Mouse (Mus musculus) embryonic facial prominence, embryonic 11.5 days (tissue): ENCODE measurements around the gene 9030612E09Rik. TPM values are rescaled to one million over a fixed set of nuclear protein-coding genes. Genes with fewer than 3 reads are reported as not detected.
A peak's percentile ranks its signal among the peaks of the same experiment; 100 is the strongest.

Experiments
- ATAC-seq: fragments of 200-750 bp; cut with Nextera tagmentation; replicated peaks from 2 replicates; pipeline ENCODE4 v1.8.0; 2017; ENCODE audit warnings: low read depth; ENCODE audit not compliant: insufficient number of reproducible peaks, low FRiP score, low TSS enrichment
- DNase-seq: peaks from one replicate; pipeline ENCODE4 v3.0.0-alpha.2; 2015; ENCODE audit warnings: low spot score
- H3K27ac ChIP-seq: fragments of 300-500 bp; sonication (generic); replicated peaks from 2 replicates; pipeline ENCODE4 v1.5.1; 2014; ENCODE audit warnings: mild to moderate bottlenecking, low read depth, low read length, control low read depth
- H3K27me3 ChIP-seq: fragments of 300-500 bp; sonication (generic); 2 replicates; pipeline ENCODE4 v1.6.1; 2014; ENCODE audit warnings: mild to moderate bottlenecking, low read length, moderate library complexity, mixed read lengths; ENCODE audit not compliant: control insufficient read depth, insufficient read depth
- H3K36me3 ChIP-seq: fragments of 300-500 bp; sonication (generic); replicated peaks from 2 replicates; pipeline ENCODE4 v1.6.1; 2014; ENCODE audit warnings: low read depth, mild to moderate bottlenecking, low read length, moderate library complexity, mixed read lengths; ENCODE audit not compliant: control insufficient read depth, insufficient read depth
- H3K4me1 ChIP-seq: fragments of 300-500 bp; sonication (generic); 2 replicates; pipeline ENCODE4 v1.6.1; 2014; ENCODE audit warnings: low read length, mixed read lengths; ENCODE audit not compliant: control insufficient read depth, insufficient read depth
- H3K4me2 ChIP-seq: fragments of 300-500 bp; sonication (generic); 2 replicates; pipeline ENCODE4 v1.6.1; 2014; ENCODE audit warnings: low read depth, mild to moderate bottlenecking, control low read depth, low read length, moderate library complexity
- H3K4me3 ChIP-seq: fragments of 300-500 bp; sonication (generic); 2 replicates; pipeline ENCODE4 v1.5.1; 2014; ENCODE audit warnings: low read depth, low read length, control low read depth
- H3K9ac ChIP-seq: fragments of 300-500 bp; sonication (generic); replicated peaks from 2 replicates; pipeline ENCODE4 v1.6.1; 2014; ENCODE audit warnings: mild to moderate bottlenecking, control low read depth, low read length
- H3K9me3 ChIP-seq: fragments of 300-500 bp; sonication (generic); replicated peaks from 2 replicates; pipeline ENCODE4 v1.6.1; 2016; ENCODE audit warnings: mild to moderate bottlenecking, low read length, inconsistent platforms, mixed read lengths; ENCODE audit not compliant: control insufficient read depth
- WGBS: fragments of 180-500 bp; shearing (Covaris S2); extraction: QIAGEN DNeasy Blood & Tissue Kit; methylation state at CpG from one replicate; pipeline ENCODE4 v1.1.7; 2014; 5-methylcytosine and 5-hydroxymethylcytosine counted together
- polyA plus RNA-seq: library from polyadenylated mRNA; unstranded; fragments of >200 nt; fragmentation: Nextera tagmentation; extraction: Ambion mirVana; gene quantifications from 2 replicates; pipeline ENCODE4 v1.2.1, GENCODE M21; 2014

Gene 9030612E09Rik
- polyA plus RNA-seq, 1 experiment from 2014 or later, result 1.7 TPM

DNA sequence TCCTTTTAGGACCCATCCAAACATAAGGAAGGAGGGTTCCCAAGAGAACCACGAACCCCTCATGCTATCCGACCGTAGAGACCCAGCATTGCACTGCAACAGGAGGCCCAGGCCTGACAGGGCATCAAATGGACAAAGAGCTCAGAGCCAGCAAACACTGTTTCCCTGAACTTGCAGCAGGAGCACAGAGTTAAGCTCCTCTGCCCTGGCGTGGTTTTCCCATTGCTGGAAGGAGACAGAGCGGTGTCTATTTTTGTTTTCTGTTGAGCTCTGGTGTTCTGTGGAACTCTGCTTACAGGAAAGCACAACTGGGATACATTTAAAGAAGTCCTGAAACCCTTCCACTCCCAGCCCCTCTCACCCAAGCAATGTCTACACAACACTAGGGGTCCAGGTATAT, 15.2 kb upstream of the 9030612E09Rik start:
- H3K9me3 ChIP-seq, result no peaks in the 10 kb centered on the region
- no peak overlapping the region for H3K4me3 ChIP-seq
- H3K36me3 ChIP-seq, result no peaks in the 10 kb centered on the region
- no peak overlapping the region for H3K4me2 ChIP-seq
- no peaks in the 10 kb centered on the region for H3K27me3 ChIP-seq
- H3K9ac ChIP-seq, result no peak overlapping the region
- no peak for DNase-seq
- no peak for ATAC-seq
- no peak overlapping the region for H3K27ac ChIP-seq
- 77% methylated on average over 5 of the region's 5 CpGs for WGBS
- H3K4me1 ChIP-seq, result peaks cover 5% of the 10 kb centered on the region; the same call in 1 of the 2 replicates

DNA sequence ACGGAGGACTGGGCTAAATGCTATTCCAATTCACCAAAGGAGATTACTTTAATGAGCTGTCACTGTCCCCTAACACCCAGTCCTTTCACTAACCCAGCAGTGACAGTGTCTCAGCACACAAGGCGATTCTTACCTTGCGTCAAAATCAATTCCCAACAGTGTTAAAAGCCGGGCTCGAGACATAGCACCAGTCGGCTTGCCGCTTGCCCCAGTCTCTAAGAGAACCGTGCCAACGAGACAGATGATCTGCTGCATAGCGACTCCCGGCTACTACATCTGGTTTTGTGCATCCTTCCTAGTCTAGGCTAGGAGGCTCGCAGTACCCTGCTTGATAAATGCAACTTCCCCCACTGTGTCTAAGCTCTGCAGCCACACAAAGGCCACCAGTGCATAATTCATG, 12.2 kb upstream of the 9030612E09Rik start:
- no peak for ATAC-seq
- DNase-seq, result no peak
- 84% methylated on average over 12 of the region's 12 CpGs for WGBS
- Histone ChIP-seq H3K4me1 (no peaks in the 10 kb centered on the region), H3K9ac (no peak overlapping the region), H3K36me3 (no peaks in the 10 kb centered on the region), H3K4me3 (no peak overlapping the region), H3K27ac (no peak overlapping the region), H3K4me2 (no peak overlapping the region), H3K9me3 (no peaks in the 10 kb centered on the region), H3K27me3 (no peaks in the 10 kb centered on the region)

DNA sequence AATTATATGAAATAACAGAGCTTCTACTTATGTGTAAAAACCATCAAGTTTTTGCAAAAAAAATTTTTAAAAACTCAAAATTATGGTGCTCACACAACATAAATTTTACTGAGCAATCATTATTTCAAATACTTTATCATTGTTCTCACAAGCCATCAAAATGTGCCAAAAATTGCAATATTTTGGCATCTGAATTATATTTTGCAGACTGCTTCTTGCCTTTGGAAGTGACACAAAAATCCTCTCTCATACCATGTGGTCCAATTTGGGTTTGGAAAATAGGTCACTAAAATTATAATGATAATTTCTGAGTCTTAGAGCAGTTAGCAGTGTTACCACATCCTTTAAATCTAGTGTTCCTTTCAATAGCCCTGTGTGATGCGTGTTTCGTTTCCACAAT, 10.1 kb upstream of the 9030612E09Rik start:
- 93% methylated on average over 2 of the region's 2 CpGs for WGBS

DNA sequence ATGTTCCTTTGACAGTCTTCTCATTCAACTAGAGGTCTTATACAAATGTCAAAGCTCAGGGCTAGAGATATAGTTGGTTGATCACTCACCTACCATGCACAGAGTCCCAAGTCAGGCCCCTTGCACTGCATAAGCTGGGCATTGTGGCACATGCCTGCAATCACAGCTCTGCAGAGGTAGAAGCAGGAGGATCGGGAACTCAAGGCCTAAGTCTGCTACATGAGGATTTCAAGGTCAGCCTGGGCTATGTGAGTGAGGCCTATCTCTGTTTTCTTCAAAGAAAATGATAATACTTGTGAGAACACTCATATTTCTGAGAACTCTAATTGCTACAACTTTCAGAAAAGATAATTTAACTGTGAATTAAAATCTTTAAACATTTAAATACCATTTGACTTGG, 8.4 kb upstream of the 9030612E09Rik start:
- WGBS, result 89% methylated on average over 1 of the region's 1 CpGs
- H3K36me3 ChIP-seq, result no peaks in the 10 kb centered on the region
- no peaks in the 10 kb centered on the region for H3K4me1 ChIP-seq

More for the DNA sequence above, 10.1 kb upstream of the 9030612E09Rik start:
- Histone ChIP-seq H3K4me3 (no peak overlapping the region), H3K9me3 (no peaks in the 10 kb centered on the region), H3K27me3 (no peaks in the 10 kb centered on the region), H3K36me3 (no peaks in the 10 kb centered on the region), H3K9ac (no peak overlapping the region), H3K4me2 (no peak overlapping the region), H3K27ac (no peak overlapping the region), H3K4me1 (no peaks in the 10 kb centered on the region)
- DNase-seq (no peak), ATAC-seq (no peak)

DNA sequence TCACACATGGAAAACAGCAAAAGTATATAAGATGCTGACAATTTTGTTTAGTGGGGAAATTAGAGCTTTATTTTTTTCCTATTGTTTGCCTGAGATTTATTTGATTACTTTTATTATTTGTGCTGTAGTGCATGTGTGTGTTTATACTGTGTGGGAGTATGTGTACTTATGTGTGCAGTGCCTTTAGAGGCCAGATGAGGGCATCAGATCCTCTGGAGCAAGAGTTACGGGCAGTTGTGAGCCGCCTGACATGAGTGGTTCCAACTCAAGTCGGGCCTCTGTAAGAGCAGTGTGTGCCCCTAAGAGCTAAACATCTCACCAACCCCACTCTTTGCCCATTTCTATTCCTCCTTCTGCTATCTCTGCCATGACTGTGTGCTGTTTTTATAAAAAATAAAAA, 7.7 kb upstream of the 9030612E09Rik start:
- H3K36me3 ChIP-seq, result no peaks in the 10 kb centered on the region
- H3K4me2 ChIP-seq, result no peak overlapping the region
- ATAC-seq, result no peak
- H3K4me1 ChIP-seq, result no peaks in the 10 kb centered on the region
- WGBS, result 92% methylated on average over 3 of the region's 3 CpGs
- no peak for DNase-seq
- no peak overlapping the region for H3K27ac ChIP-seq
- no peak overlapping the region for H3K9ac ChIP-seq
- H3K27me3 ChIP-seq, result no peaks in the 10 kb centered on the region
- no peak overlapping the region for H3K4me3 ChIP-seq
- H3K9me3 ChIP-seq, result no peaks in the 10 kb centered on the region

More for the DNA sequence above, 8.4 kb upstream of the 9030612E09Rik start:
- no peaks in the 10 kb centered on the region for H3K9me3 ChIP-seq
- no peak overlapping the region for H3K27ac ChIP-seq
- H3K4me2 ChIP-seq, result no peak overlapping the region
- no peak overlapping the region for H3K9ac ChIP-seq
- ATAC-seq (no peak), DNase-seq (no peak)
- no peak overlapping the region for H3K4me3 ChIP-seq
- no peaks in the 10 kb centered on the region for H3K27me3 ChIP-seq

DNA sequence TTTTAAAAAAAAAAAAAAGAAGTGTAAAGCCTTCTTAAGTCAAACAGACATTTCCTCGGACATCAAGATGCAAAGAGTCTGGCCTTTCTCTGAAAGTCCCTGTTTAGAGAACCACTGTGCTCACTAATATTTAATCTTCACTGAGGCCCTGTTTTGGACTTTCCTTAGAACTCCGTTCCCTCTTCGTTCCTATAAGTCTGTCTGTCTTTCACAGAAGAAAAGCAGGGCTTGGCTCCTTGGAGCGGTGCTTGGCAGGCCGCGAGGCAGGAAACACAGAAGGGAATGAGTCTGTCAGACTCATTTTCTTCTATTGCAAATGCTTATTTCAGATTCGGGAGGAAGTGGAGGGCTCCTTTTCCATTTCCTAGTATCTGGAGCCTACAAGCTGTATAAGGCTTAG, 5.7 kb upstream of the 9030612E09Rik start:
- Histone ChIP-seq H3K4me1 (no peaks in the 10 kb centered on the region), H3K4me3 (no peak overlapping the region), H3K9ac (no peak overlapping the region), H3K4me2 (no peak overlapping the region), H3K27me3 (no peaks in the 10 kb centered on the region), H3K9me3 (no peaks in the 10 kb centered on the region), H3K36me3 (no peaks in the 10 kb centered on the region), H3K27ac (no peak overlapping the region)
- ATAC-seq (no peak), DNase-seq (no peak)
- WGBS, result 76% methylated on average over 7 of the region's 7 CpGs

DNA sequence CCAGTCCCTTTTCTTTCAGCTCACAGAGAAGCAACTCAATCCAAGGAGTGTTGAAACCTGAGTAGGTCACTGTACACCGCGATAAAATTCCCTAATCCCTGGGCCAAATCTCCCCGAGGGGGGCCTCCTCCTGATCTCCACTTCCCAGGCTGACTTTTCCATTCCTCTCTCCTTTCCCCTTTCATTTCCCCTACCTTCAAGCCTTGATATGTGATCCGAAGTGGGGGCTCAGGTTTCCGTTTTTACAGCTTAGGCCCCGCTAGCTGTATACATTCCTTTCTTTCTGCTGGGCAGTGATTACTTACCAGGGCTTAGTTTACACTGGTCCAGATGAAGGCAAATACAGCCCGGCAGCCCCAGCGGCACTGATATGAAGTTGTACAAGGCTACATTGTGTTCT, 3.4 kb upstream of the 9030612E09Rik start:
- no peaks in the 10 kb centered on the region for H3K9me3 ChIP-seq
- H3K4me1 ChIP-seq, result 0 out of 2 replicates have a peak, but pooled peaks cover 2% of the 10 kb centered on the region
- H3K36me3 ChIP-seq, result no peaks in the 10 kb centered on the region
- H3K27me3 ChIP-seq, result peaks cover 4% of the 10 kb centered on the region; the same call in 1 of the 2 replicates
- 1% methylated on average over 8 of the region's 8 CpGs for WGBS
- DNase-seq (peak; percentile 79), ATAC-seq (peak; percentile 34; the same call in 1 of the 2 replicates)
- peak overlapping the region; percentile 14; the same call in 1 of the 2 replicates for H3K4me2 ChIP-seq
- H3K9ac ChIP-seq, result no peak overlapping the region
- no peak overlapping the region; the same call in 1 of the 2 replicates for H3K4me3 ChIP-seq
- no peak overlapping the region for H3K27ac ChIP-seq

DNA sequence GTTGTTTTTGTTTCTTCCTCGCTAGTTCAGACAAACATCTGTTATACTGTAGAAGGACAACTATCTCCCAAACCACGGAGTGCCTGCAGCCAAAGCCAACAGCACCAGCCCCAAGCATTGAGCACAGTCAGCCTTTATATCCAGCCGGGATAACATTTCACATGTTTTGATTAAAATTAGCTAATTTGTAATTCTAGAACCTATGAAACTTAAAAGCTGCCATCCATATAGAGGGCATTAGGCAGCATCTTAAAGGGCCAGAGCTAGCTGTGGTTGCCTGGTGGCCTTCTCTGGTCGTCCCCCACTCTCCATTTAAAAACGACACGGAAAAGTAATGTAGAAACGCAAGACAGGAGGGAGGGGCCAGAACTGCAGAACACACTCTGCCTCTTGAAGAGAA, 2.4 kb upstream of the 9030612E09Rik start:
- H3K9me3 ChIP-seq, result no peaks in the 10 kb centered on the region
- DNase-seq (peak; percentile 63), ATAC-seq (no peak)
- no peaks in the 10 kb centered on the region for H3K36me3 ChIP-seq
- H3K4me2 ChIP-seq, result peak overlapping the region; percentile 93
- peak overlapping the region; percentile 88 for H3K4me3 ChIP-seq
- H3K27ac ChIP-seq, result no peak overlapping the region
- H3K9ac ChIP-seq, result peak overlapping the region; percentile 13; the same call in 1 of the 2 replicates
- H3K4me1 ChIP-seq, result 0 out of 2 replicates have a peak, but pooled peaks cover 2% of the 10 kb centered on the region
- peaks cover 4% of the 10 kb centered on the region; the same call in 1 of the 2 replicates for H3K27me3 ChIP-seq
- WGBS, result under 1% methylated on average over 7 of the region's 7 CpGs
